Mouse (Mus musculus): ENCODE measurements around the gene Gm13285. TPM values are rescaled to one million over a fixed set of nuclear protein-coding genes. Genes with fewer than 3 reads are reported as not detected.

Gm13285 gene
- polyA plus RNA-seq (2012; rRNA removed; ENCODE audit: low replicate concordance): not detected in 2 replicates

GRCm38 (mm10) chr4:88799365-88799764, at the start of gene Gm13285:
Gene Gm13285, plus strand, starts transcription at chr4:88799665.

GRCm38 (mm10) chr4:88754818-88755340, 44.6 kb upstream of the Gm13285 start, which contains the start of gene Gm13271:
Gene Gm13271, plus strand, starts transcription at chr4:88754868.

GRCm38 (mm10) chr4:88759610-88760268, 39.7 kb upstream of the Gm13285 start, which contains the start of gene Gm13283:
Gene Gm13283, plus strand, starts transcription at chr4:88760119.

GRCm38 (mm10) chr4:88773534-88773933, 25.9 kb upstream of the Gm13285 start, which contains the start of gene Gm13290:
Gene Gm13290, plus strand, starts transcription at chr4:88773834.

GRCm38 (mm10) chr4:88776622-88777021, 22.8 kb upstream of the Gm13285 start, which contains the start of gene Gm13289:
Gene Gm13289, plus strand, starts transcription at chr4:88776922.

DNA sequence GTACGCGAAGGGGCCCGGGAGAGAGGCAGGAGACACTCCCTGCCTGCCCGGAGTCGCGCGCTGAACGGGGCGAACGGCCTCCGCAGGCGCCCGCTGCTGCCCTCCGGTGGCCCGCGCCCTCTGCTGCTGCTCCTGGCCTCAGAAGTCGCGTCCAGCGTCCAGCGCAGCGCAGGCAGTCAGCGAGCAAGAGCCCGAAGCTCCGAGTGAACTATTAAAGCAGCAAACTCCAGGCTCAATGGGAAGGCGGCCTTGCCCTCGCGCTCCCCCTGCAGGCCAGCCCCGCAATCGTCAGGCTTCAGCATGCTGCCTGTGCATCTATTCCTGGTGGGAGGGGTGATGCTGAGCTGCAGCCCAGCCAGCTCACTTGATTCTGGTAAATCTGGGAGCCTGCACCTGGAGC, 19.9 kb upstream of the Gm13285 start, which contains the start of gene Gm13272:
TSS of gene Gm13272 (plus strand) at position 301 of the 400 bp plus-strand sequence.

GRCm38 (mm10) chr4:88781831-88782230, 17.6 kb upstream of the Gm13285 start, which contains the start of gene Ifnz:
Gene Ifnz, plus strand, starts transcription at chr4:88782131.

DNA sequence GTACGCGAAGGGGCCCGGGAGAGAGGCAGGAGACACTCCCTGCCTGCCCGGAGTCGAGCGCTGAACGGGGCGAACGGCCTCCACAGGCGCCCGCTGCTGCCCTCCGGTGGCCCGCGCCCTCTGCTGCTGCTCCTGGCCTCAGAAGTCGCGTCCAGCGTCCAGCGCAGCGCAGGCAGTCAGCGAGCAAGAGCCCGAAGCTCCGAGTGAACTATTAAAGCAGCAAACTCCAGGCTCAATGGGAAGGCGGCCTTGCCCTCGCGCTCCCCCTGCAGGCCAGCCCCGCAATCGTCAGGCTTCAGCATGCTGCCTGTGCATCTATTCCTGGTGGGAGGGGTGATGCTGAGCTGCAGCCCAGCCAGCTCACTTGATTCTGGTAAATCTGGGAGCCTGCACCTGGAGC, 14.1 kb upstream of the Gm13285 start, which contains the start of gene Gm13276:
TSS of gene Gm13276 (plus strand) at position 301 of the 400 bp plus-strand sequence.

GRCm38 (mm10) chr4:88788402-88788801, 11.1 kb upstream of the Gm13285 start, which contains the start of gene Gm13277:
Gene Gm13277, plus strand, starts transcription at chr4:88788632.

GRCm38 (mm10) chr4:88791250-88791649, 8.2 kb upstream of the Gm13285 start, which contains the start of gene Gm13278:
Gene Gm13278, plus strand, starts transcription at chr4:88791550.

DNA sequence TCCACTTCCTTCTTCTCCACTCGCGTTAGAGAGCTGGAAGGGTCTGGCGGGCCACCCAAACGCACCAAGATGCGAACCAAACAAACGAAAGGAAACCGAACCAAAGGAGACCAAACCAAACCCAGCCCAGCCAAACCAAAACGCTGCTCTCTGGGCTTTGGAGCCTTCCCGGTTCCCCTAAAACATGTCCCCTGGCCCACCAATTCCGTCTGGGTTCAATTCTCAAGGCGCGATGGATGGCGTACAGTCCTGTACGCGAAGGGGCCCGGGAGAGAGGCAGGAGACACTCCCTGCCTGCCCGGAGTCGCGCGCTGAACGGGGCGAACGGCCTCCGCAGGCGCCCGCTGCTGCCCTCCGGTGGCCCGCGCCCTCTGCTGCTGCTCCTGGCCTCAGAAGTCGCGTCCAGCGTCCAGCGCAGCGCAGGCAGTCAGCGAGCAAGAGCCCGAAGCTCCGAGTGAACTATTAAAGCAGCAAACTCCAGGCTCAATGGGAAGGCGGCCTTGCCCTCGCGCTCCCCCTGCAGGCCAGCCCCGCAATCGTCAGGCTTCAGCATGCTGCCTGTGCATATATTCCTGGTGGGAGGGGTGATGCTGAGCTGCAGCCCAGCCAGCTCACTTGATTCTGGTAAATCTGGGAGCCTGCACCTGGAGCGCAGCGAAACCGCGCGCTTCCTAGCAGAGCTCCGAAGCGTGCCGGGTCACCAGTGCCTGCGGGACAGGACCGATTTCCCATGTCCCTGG, 5.4 kb upstream of the Gm13285 start, which contains the start of gene Gm13275:
TSS of gene Gm13275 (plus strand) at position 552 of the 740 bp plus-strand sequence.

GRCm38 (mm10) chr4:88797097-88797496, 2.4 kb upstream of the Gm13285 start, which contains the start of gene Gm13279:
Gene Gm13279, plus strand, starts transcription at chr4:88797397.

GRCm38 (mm10) chr4:88802954-88803353, 3.5 kb downstream of the Gm13285 start, which contains the start of gene Gm13287:
Gene Gm13287, plus strand, starts transcription at chr4:88803254.

GRCm38 (mm10) chr4:88805231-88805630, 5.8 kb downstream of the Gm13285 start, which contains the start of gene Gm13288:
Gene Gm13288, plus strand, starts transcription at chr4:88805531.

DNA sequence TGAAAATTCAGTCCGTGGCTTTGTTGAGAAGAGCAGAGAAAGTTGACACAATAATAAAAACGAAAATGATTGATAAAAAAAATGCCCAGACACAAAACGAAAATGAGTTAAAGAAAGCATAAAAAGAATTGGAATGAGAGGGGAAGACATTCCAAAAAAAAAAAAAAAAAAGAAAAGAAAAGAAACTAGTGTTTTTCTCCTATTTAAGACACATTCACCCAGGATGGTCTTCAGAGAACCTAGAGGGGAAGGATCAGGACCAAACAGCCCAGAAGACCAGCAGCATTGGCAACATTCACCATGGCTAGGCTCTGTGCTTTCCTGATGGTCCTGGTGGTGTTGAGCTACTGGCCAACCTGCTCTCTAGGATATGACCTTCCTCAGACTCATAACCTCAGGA, 16.5 kb downstream of the Gm13285 start, which contains the start of gene Ifna7:
TSS of gene Ifna7 (plus strand) at position 301 of the 400 bp plus-strand sequence.

GRCm38 (mm10) chr4:88819659-88820058, 20.2 kb downstream of the Gm13285 start, which contains the start of gene Ifna11:
Gene Ifna11, plus strand, starts transcription at chr4:88819959.

DNA sequence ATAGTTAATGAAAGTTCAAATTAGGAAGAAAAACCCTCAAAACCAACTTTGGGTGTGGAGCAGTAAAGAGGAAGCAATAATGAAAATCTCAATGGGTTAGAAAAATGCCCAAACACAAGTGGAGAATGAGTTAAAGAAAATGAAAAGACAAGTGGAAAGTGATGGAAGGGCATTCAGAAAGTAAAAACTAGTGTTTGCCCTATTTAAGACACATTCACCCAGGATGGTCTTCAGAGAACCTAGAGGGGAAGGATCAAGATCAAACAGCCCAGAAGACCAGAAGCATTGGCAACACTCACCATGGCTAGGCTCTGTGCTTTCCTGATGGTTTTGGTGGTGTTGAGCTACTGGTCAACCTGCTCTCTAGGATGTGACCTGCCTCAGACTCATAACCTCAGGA, 27.7 kb downstream of the Gm13285 start, which contains the start of gene Ifna6:
TSS of gene Ifna6 (plus strand) at position 301 of the 400 bp plus-strand sequence.

GRCm38 (mm10) chr4:88835225-88835624, 35.8 kb downstream of the Gm13285 start, which contains the start of gene Ifna5:
Gene Ifna5, plus strand, starts transcription at chr4:88835525.

DNA sequence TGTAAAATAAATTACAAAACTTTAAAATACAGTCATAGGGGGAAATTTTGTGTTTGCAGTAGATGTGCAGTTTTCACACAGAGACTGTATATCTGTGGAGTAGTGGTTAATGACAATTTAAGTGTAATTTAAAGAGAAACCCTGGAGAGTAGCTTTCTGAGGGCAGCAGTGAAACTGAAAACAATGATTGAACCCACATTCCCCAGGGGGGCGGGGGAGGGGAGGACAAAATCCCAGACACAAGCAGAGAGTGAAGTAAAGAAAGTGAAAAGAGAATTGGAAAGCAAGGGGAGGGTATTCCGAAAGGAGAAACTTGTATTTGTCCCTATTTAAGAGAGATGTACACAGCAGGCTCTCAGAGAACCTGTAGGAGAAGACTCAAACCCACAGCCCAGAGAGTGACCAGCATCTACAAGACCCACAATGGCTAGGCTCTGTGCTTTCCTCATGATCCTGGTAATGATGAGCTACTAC, 42.0 kb downstream of the Gm13285 start, which contains the start of gene Ifna4:
TSS of gene Ifna4 (plus strand) at position 424 of the 474 bp plus-strand sequence.

DNA sequence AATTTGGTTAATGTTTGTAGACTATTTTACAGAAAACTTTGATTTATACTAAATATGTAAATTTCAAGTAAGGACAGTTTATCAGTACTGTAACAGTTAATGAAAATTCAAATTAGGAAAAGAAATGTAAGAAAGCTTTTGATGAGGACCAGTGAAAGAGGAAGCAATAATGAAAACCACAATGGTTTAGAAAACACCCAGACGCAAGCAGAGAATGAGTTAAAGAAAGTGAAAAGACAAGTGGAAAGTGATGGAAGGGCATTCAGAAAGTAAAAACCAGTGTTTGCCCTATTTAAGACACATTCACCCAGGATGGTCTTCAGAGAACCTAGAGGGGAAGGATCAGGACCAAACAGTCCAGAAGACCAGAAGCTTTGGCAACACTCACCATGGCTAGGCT, 50.2 kb downstream of the Gm13285 start, which contains the start of gene Ifna1:
TSS of gene Ifna1 (plus strand) at position 390 of the 400 bp plus-strand sequence.

Data from subcutaneous adipose tissue, adult 2 months (tissue).